8 mouse cellular contexts compared by ENCODE assay signal in the genomic region with DNA sequence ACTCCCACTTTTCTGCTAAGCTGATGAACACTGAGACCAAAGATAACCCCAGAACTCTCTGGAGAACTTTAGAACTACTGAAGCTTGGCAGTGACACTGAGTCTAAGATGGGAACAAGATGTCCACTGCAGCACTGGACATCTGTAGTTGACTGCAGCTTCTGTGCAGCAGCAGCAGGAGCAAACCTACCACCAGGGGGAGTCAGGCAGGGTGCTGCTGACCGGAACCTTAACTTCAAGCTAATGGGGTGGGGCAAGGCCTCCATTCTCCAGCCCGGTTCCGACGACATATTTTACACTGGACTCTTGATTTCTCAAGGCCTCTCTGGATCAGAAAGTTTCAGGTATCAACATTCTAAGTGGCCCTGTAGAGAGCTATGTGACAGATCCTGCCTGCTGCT. TPM values are rescaled to one million over a fixed set of nuclear protein-coding genes. Genes with fewer than 3 reads are reported as not detected.
DNase-seq lines count a peak whose midpoint lies in the region; ATAC-seq and TF ChIP-seq lines count a peak whose summit lies in the region.
"Had no signal": no experiment of that assay in that cellular context is flagged by ENCODE, and none has a peak within 500 bp of the region (broad histone marks: within the 10 kb centered on the region; RNA-seq: fewer than 3 reads in every experiment).

No protein-coding gene starts in this region.

- H3K27ac ChIP-seq in hindbrain, embryonic 11.5 days (ENCODE audit: low read depth, low read length) = no peak overlapping the region
- no peak overlapping the region for H3K27ac ChIP-seq in hindbrain, embryonic 16.5 days (ENCODE audit: low read depth, low read length)
- no peak overlapping the region for H3K27ac ChIP-seq in kidney, postnatal 0 days
- H3K27ac ChIP-seq in olfactory bulb, adult 2 months (ENCODE audit: insufficient read depth, low read depth, low read length) = no peak overlapping the region
- H3K27ac ChIP-seq: embryonic facial prominence, embryonic 15.5 days had no signal

- H3K36me3 ChIP-seq in hindbrain, embryonic 11.5 days (ENCODE audit: control insufficient read depth, insufficient read depth, low read length) = peaks cover 5% of the 10 kb centered on the region
- H3K36me3 ChIP-seq in hindbrain, embryonic 16.5 days (ENCODE audit: control insufficient read depth, insufficient read depth, low read length) = peaks cover 18% of the 10 kb centered on the region
- peaks cover 70% of the 10 kb centered on the region for H3K36me3 ChIP-seq in G1E (replicated peaks)
- peaks cover 31% of the 10 kb centered on the region for H3K36me3 ChIP-seq in kidney, postnatal 0 days (ENCODE audit: insufficient read depth, low read length)

- no peak overlapping the region for H3K4me2 ChIP-seq in hindbrain, embryonic 11.5 days (replicated peaks; ENCODE audit: low read depth, low read length)
- H3K4me2 ChIP-seq in hindbrain, embryonic 16.5 days (ENCODE audit: low read length) = no peak overlapping the region
- H3K4me2 ChIP-seq in kidney, postnatal 0 days (ENCODE audit: low read length) = no peak overlapping the region
- H3K4me2 ChIP-seq: embryonic facial prominence, embryonic 15.5 days had no signal

- H3K4me3 ChIP-seq in hindbrain, embryonic 11.5 days (ENCODE audit: low read depth, low read length) = no peak overlapping the region
- H3K4me3 ChIP-seq in hindbrain, embryonic 16.5 days (ENCODE audit: low read length) = no peak overlapping the region
- no peak overlapping the region for H3K4me3 ChIP-seq in G1E (ENCODE audit: low read depth, low read length)
- H3K4me3 ChIP-seq in kidney, postnatal 0 days (replicated peaks; ENCODE audit: low read depth, low read length) = no peak overlapping the region
- no peak overlapping the region for H3K4me3 ChIP-seq in olfactory bulb, adult 2 months (ENCODE audit: insufficient read depth, low read depth, low read length)
- H3K4me3 ChIP-seq: embryonic facial prominence, embryonic 15.5 days had no signal

- peak; percentile 76 for TF ChIP-seq CTCF in G1E (IDR thresholded peaks at IDR 0.05; ENCODE audit: low read depth, low read length)
- TF ChIP-seq CTCF in kidney, postnatal 0 days (IDR thresholded peaks at IDR 0.05; ENCODE audit: low read depth) = peak; percentile 80
- TF ChIP-seq CTCF in olfactory bulb, adult 2 months (IDR thresholded peaks at IDR 0.05; ENCODE audit: insufficient read depth, low read depth, low read length) = peak; percentile 59

- H3K9ac ChIP-seq in hindbrain, embryonic 11.5 days (ENCODE audit: low read depth, low read length) = no peak overlapping the region
- no peak overlapping the region for H3K9ac ChIP-seq in hindbrain, embryonic 16.5 days (ENCODE audit: low read depth, low read length)
- no peak overlapping the region for H3K9ac ChIP-seq in kidney, postnatal 0 days (ENCODE audit: low read depth, low read length)
- H3K9ac ChIP-seq: embryonic facial prominence, embryonic 15.5 days had no signal

- TF ChIP-seq POLR2A in olfactory bulb, adult 2 months (IDR thresholded peaks at IDR 0.05; ENCODE audit: insufficient read depth, low read depth, low read length) = no peak

- H3K9me3 ChIP-seq in hindbrain, embryonic 11.5 days (ENCODE audit: control insufficient read depth, low read length) = no peaks in the 10 kb centered on the region
- no peaks in the 10 kb centered on the region for H3K9me3 ChIP-seq in hindbrain, embryonic 16.5 days (ENCODE audit: control insufficient read depth, low read length)
- no peaks in the 10 kb centered on the region for H3K9me3 ChIP-seq in G1E (replicated peaks)
- H3K9me3 ChIP-seq in kidney, postnatal 0 days (replicated peaks; ENCODE audit: low read length) = no peaks in the 10 kb centered on the region
- H3K9me3 ChIP-seq: embryonic facial prominence, embryonic 15.5 days had no signal

- peaks cover 11% of the 10 kb centered on the region for H3K4me1 ChIP-seq in hindbrain, embryonic 11.5 days (replicated peaks; ENCODE audit: control insufficient read depth, insufficient read depth, low read length)
- peaks cover 34% of the 10 kb centered on the region for H3K4me1 ChIP-seq in hindbrain, embryonic 16.5 days (ENCODE audit: control insufficient read depth, insufficient read depth, low read depth, low read length)
- H3K4me1 ChIP-seq in G1E (ENCODE audit: insufficient read depth, low read depth, low read length) = peaks cover 61% of the 10 kb centered on the region
- peaks cover 21% of the 10 kb centered on the region; the same call in 1 of the 2 replicates for H3K4me1 ChIP-seq in kidney, postnatal 0 days (replicated peaks; ENCODE audit: insufficient read depth, low read length)
- peaks cover 21% of the 10 kb centered on the region for H3K4me1 ChIP-seq in olfactory bulb, adult 2 months (ENCODE audit: control insufficient read depth, insufficient read depth, low read length)

- no peaks in the 10 kb centered on the region for H3K27me3 ChIP-seq in hindbrain, embryonic 11.5 days (ENCODE audit: control insufficient read depth, insufficient read depth, low read length)
- no peaks in the 10 kb centered on the region for H3K27me3 ChIP-seq in hindbrain, embryonic 16.5 days (replicated peaks; ENCODE audit: control insufficient read depth, insufficient read depth, low read length)
- no peaks in the 10 kb centered on the region for H3K27me3 ChIP-seq in G1E (ENCODE audit: insufficient read depth, low read length)
- no peaks in the 10 kb centered on the region for H3K27me3 ChIP-seq in kidney, postnatal 0 days (ENCODE audit: insufficient read depth, low read length)
- H3K27me3 ChIP-seq: embryonic facial prominence, embryonic 15.5 days had no signal

- 76% methylated on average over 4 of the region's 4 CpGs for WGBS in hindbrain, embryonic 11.5 days
- WGBS in hindbrain, embryonic 16.5 days = 55% methylated on average over 4 of the region's 4 CpGs
- 38% methylated on average over 4 of the region's 4 CpGs for whole genome bisulfite sequencing in kidney, postnatal 0 days
- 35% methylated on average over 4 of the region's 4 CpGs for WGBS in olfactory bulb, adult 2 months

- peak; percentile 68 for DNase-seq in hindbrain, embryonic 11.5 days (ENCODE audit: low spot score)
- peak; percentile 60 to 63 for DNase-seq in B cell, adult 2 months
- no peak for DNase-seq in G1E (ENCODE audit: low spot score)
- DNase-seq in kidney, postnatal 0 days (ENCODE audit: low spot score) = peak; percentile 83
- no peak for DNase-seq in layer of hippocampus, postnatal 14 days (ENCODE audit: low spot score in 2 of 2)

- no peak for ATAC-seq in hindbrain, embryonic 11.5 days (ENCODE audit: low FRiP score)
- no peak for ATAC-seq in hindbrain, embryonic 16.5 days
- no peak for ATAC-seq in G1E (ENCODE audit: extremely low read depth, insufficient number of reproducible peaks, low FRiP score, poor library complexity, severe bottlenecking)
- no peak for ATAC-seq in kidney, postnatal 0 days (replicated peaks; ENCODE audit: low FRiP score, low read depth)

RNA-seq across cellular contexts. Expression of a gene that starts 3.4 kb away (rescaled TPM):
- 77.3 and 88.9 TPM in 2 replicates for polyA plus RNA-seq in hindbrain, embryonic 11.5 days (2014; fragmentation: Nextera tagmentation; extraction: Ambion mirVana)
- 119 and 124 TPM in 2 replicates for polyA plus RNA-seq in hindbrain, embryonic 16.5 days (2015; fragmentation: Nextera tagmentation; extraction: Ambion mirVana)
- 10.8 and 18.4 TPM in 2 replicates for total RNA-seq in G1E (2014; fragmentation: Nextera tagmentation)
- total RNA-seq in G1E (2017) = 24.6 and 26.0 TPM in 2 replicates
- polyA plus RNA-seq in G1E (2012) = 75.9 and 83.9 TPM in 2 replicates
- polyA plus RNA-seq in kidney, postnatal 0 days (2015; fragmentation: Nextera tagmentation; extraction: Ambion mirVana) = 38.6 and 42.2 TPM in 2 replicates
- polyA plus RNA-seq in olfactory bulb, adult 2 months (2012; ENCODE audit: insufficient read depth, insufficient read length, low replicate concordance, missing spikeins) = not detected in 2 replicates
- 10 to 100 TPM; 42.9 to 46.5 TPM for total RNA-seq in layer of hippocampus, postnatal 14 days (2021)

RNA-seq across cellular contexts. Expression of a gene that starts 3.5 kb away (rescaled TPM):
- polyA plus RNA-seq in hindbrain, embryonic 11.5 days (2014; fragmentation: Nextera tagmentation; extraction: Ambion mirVana) = 627 and 628 TPM in 2 replicates
- polyA plus RNA-seq in hindbrain, embryonic 16.5 days (2015; fragmentation: Nextera tagmentation; extraction: Ambion mirVana) = 341 and 368 TPM in 2 replicates
- 1,025 and 1,074 TPM in 2 replicates for total RNA-seq in G1E (2014; fragmentation: Nextera tagmentation)
- total RNA-seq in G1E (2017) = 2,095 and 2,519 TPM in 2 replicates
- polyA plus RNA-seq in G1E (2012) = 4,098 and 5,305 TPM in 2 replicates
- 668 and 686 TPM in 2 replicates for polyA plus RNA-seq in kidney, postnatal 0 days (2015; fragmentation: Nextera tagmentation; extraction: Ambion mirVana)
- polyA plus RNA-seq in olfactory bulb, adult 2 months (2012; ENCODE audit: insufficient read depth, insufficient read length, low replicate concordance, missing spikeins) = not detected in 2 replicates
- total RNA-seq in layer of hippocampus, postnatal 14 days (2021) = 100 to 1,000 TPM; 274 to 302 TPM

RNA-seq across cellular contexts. Expression of a gene that starts 4.4 kb away (rescaled TPM):
- polyA plus RNA-seq in hindbrain, embryonic 11.5 days (2014; fragmentation: Nextera tagmentation; extraction: Ambion mirVana) = 16.7 and 18.4 TPM in 2 replicates
- 31.1 and 32.2 TPM in 2 replicates for polyA plus RNA-seq in hindbrain, embryonic 16.5 days (2015; fragmentation: Nextera tagmentation; extraction: Ambion mirVana)
- total RNA-seq in G1E (2014; fragmentation: Nextera tagmentation) = 20.7 and 37.9 TPM in 2 replicates
- 33.9 and 34.8 TPM in 2 replicates for total RNA-seq in G1E (2017)
- 48.0 and 52.5 TPM in 2 replicates for polyA plus RNA-seq in G1E (2012)
- 19.6 and 21.2 TPM in 2 replicates for polyA plus RNA-seq in kidney, postnatal 0 days (2015; fragmentation: Nextera tagmentation; extraction: Ambion mirVana)
- polyA plus RNA-seq in olfactory bulb, adult 2 months (2012; ENCODE audit: insufficient read depth, insufficient read length, low replicate concordance, missing spikeins) = not detected in 2 replicates
- 10 to 100 TPM; 27.9 to 28.9 TPM for total RNA-seq in layer of hippocampus, postnatal 14 days (2021)

RNA-seq across cellular contexts. Expression of a gene that starts 9.1 kb away (rescaled TPM):
- polyA plus RNA-seq in hindbrain, embryonic 11.5 days (2014; fragmentation: Nextera tagmentation; extraction: Ambion mirVana) = 44.6 and 50.7 TPM in 2 replicates
- polyA plus RNA-seq in hindbrain, embryonic 16.5 days (2015; fragmentation: Nextera tagmentation; extraction: Ambion mirVana) = 55.8 and 57.3 TPM in 2 replicates
- total RNA-seq in G1E (2014; fragmentation: Nextera tagmentation) (69.6 and 91.3 TPM in 2 replicates), G1E (2017) (73.8 and 81.8 TPM in 2 replicates)
- 5.7 and 11.1 TPM in 2 replicates for polyA plus RNA-seq in G1E (2012)
- 37.2 and 39.4 TPM in 2 replicates for polyA plus RNA-seq in kidney, postnatal 0 days (2015; fragmentation: Nextera tagmentation; extraction: Ambion mirVana)
- polyA plus RNA-seq in olfactory bulb, adult 2 months (2012; ENCODE audit: insufficient read depth, insufficient read length, low replicate concordance, missing spikeins) = not detected in 2 replicates
- 10 to 100 TPM; 32.4 to 38.4 TPM for total RNA-seq in layer of hippocampus, postnatal 14 days (2021)

RNA-seq across cellular contexts. Expression of a gene that starts 9.2 kb away (rescaled TPM):
- 52.9 and 53.9 TPM in 2 replicates for polyA plus RNA-seq in hindbrain, embryonic 11.5 days (2014; fragmentation: Nextera tagmentation; extraction: Ambion mirVana)
- polyA plus RNA-seq in hindbrain, embryonic 16.5 days (2015; fragmentation: Nextera tagmentation; extraction: Ambion mirVana) = 87.3 and 98.9 TPM in 2 replicates
- total RNA-seq in G1E (2014; fragmentation: Nextera tagmentation) (119 and 128 TPM in 2 replicates), G1E (2017) (85.6 and 102 TPM in 2 replicates)
- 25.5 and 38.1 TPM in 2 replicates for polyA plus RNA-seq in G1E (2012)
- polyA plus RNA-seq in kidney, postnatal 0 days (2015; fragmentation: Nextera tagmentation; extraction: Ambion mirVana) = 62.5 and 64.1 TPM in 2 replicates
- not detected in 2 replicates for polyA plus RNA-seq in olfactory bulb, adult 2 months (2012; ENCODE audit: insufficient read depth, insufficient read length, low replicate concordance, missing spikeins)
- 10 to 100 TPM; 87.5 to 90.6 TPM for total RNA-seq in layer of hippocampus, postnatal 14 days (2021)

Comparison
In these comparisons a context has a peak if more than half of its experiments do, and no peak if none do; other contexts are left out.
1. DNase-seq: peak in hindbrain, embryonic 11.5 days (single experiment), B cell, adult 2 months (2 of 2) and kidney, postnatal 0 days (single experiment); none in G1E (single experiment) and layer of hippocampus, postnatal 14 days (0 of 2).
2. RNA of a gene that starts 3.5 kb away (polyA plus RNA-seq): 4,098 to 5,305 TPM in G1E, 668 to 686 TPM in kidney, postnatal 0 days, 627 to 628 TPM in hindbrain, embryonic 11.5 days and 341 to 368 TPM in hindbrain, embryonic 16.5 days; not detected in olfactory bulb, adult 2 months; every median in the first group is over 100 times any median in the second.
3. Peak in every context shown above with its lines, with median percentiles within 50 percentile points of each other: CTCF ChIP-seq.